Mouse (Mus musculus) myocyte (in vitro differentiated cells): ENCODE measurements at regions not wholly inside any gene's neighbourhood (a gene's known extent, or its start where the extent isn't known, plus 50 kb on each side); places are given as distances from the start of the nearest gene placed in this dataset.

Experiments used
- H3K27me3 ChIP-seq: one replicate; pipeline ENCODE4 v1.6.1; 2011; ENCODE audit not compliant: control insufficient read depth, insufficient read depth, insufficient read length
- H3K36me3 ChIP-seq: one replicate; pipeline ENCODE4 v1.6.1; 2011; ENCODE audit not compliant: control insufficient read depth, insufficient read depth
- H3K4me2 ChIP-seq: one replicate; pipeline ENCODE4 v1.6.1; 2011; ENCODE audit warnings: low read depth, control low read depth
- H3K4me3 ChIP-seq: one replicate; pipeline ENCODE4 v1.5.1; 2011; ENCODE audit warnings: mild to moderate bottlenecking, control low read depth, moderate library complexity
- H3K79me2 ChIP-seq: one replicate; pipeline ENCODE4 v1.6.1; 2011; ENCODE audit not compliant: control insufficient read depth, insufficient read depth
- H3ac ChIP-seq: one replicate; pipeline ENCODE4 v1.6.1; 2011; ENCODE audit not compliant: control insufficient read depth, insufficient read length
- CEBPB ChIP-seq: IDR thresholded peaks from 2 replicates; pipeline ENCODE4 v1.6.1; 2011; ENCODE audit warnings: mild to moderate bottlenecking, moderate library complexity; ENCODE audit not compliant: poor library complexity, insufficient read depth, severe bottlenecking
- E2F4 ChIP-seq: IDR thresholded peaks from one replicate; pipeline ENCODE4 v1.6.1; 2011; ENCODE audit warnings: mild to moderate bottlenecking, control low read depth, moderate library complexity; ENCODE audit not compliant: insufficient read depth
- MAX ChIP-seq: IDR thresholded peaks from one replicate; pipeline ENCODE4 v1.6.1; 2011; ENCODE audit warnings: low read depth, mild to moderate bottlenecking, control low read depth
- MYOD1 ChIP-seq, 3 experiments: IDR thresholded peaks; one replicate each; pipeline ENCODE4 v1.6.1; 2011; ENCODE audit warnings: control low read depth in 2 of 3, low read depth in 2 of 3, mild to moderate bottlenecking in 2 of 3, moderate library complexity in 1 of 3; ENCODE audit not compliant: insufficient read length in 2 of 3, control insufficient read depth in 1 of 3
- MYOG ChIP-seq, 3 experiments: IDR thresholded peaks; one replicate each; pipeline ENCODE4 v1.6.1; 2011; ENCODE audit warnings: control low read depth in 2 of 3, low read depth in 2 of 3, mild to moderate bottlenecking in 2 of 3; ENCODE audit not compliant: insufficient read length in 2 of 3, control insufficient read depth in 1 of 3, insufficient read depth in 1 of 3
- POLR2A ChIP-seq: IDR thresholded peaks from one replicate; pipeline ENCODE4 v1.6.1; 2011; ENCODE audit warnings: low read depth, mild to moderate bottlenecking, control low read depth, moderate library complexity; ENCODE audit not compliant: insufficient read length
- POLR2AphosphoS2 ChIP-seq: IDR thresholded peaks from one replicate; pipeline ENCODE4 v1.6.1; 2011; ENCODE audit warnings: low read depth, control low read depth; ENCODE audit not compliant: insufficient read length
- REST ChIP-seq: IDR thresholded peaks from one replicate; pipeline ENCODE4 v1.6.1; 2011; ENCODE audit warnings: mild to moderate bottlenecking, control low read depth, moderate library complexity; ENCODE audit not compliant: insufficient read depth, insufficient read length
- SRF ChIP-seq: IDR thresholded peaks from one replicate; pipeline ENCODE4 v1.6.1; 2011; ENCODE audit warnings: low read depth; ENCODE audit not compliant: control insufficient read depth, insufficient read length
- TCF12 ChIP-seq: IDR thresholded peaks from one replicate; pipeline ENCODE4 v1.6.1; 2011; ENCODE audit warnings: mild to moderate bottlenecking, control low read depth; ENCODE audit not compliant: poor library complexity, insufficient read depth, severe bottlenecking
- TCF3 ChIP-seq: IDR thresholded peaks from one replicate; pipeline ENCODE4 v1.6.1; 2011; ENCODE audit warnings: low read depth, control low read depth; ENCODE audit not compliant: insufficient read length
- USF1 ChIP-seq: IDR thresholded peaks from one replicate; pipeline ENCODE4 v1.6.1; 2011; ENCODE audit warnings: low read depth, mild to moderate bottlenecking, control low read depth, moderate library complexity

DNA sequence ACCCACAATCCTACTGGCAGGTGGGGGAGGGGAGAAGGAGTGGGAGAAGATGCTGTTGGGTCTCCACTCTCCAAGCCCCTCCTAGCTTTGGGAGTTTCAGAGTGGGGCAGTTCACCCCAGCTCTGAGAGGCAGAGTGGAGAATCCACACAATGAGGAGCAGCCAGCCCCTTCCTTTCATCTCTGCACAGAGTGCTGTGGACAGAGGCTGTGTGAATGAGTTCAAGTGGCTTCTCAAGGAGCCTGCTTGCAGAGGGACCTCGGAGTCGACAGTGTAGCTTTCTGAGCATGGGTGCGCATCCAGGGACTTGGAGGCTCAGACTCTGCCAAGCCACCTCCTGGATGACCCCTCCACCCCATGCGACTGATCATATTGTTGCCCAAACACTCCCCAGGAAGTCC, 88.9 kb upstream of the Gm26897 start:
- no peak overlapping the region for H3K4me2 ChIP-seq
- no peak for TF ChIP-seq MYOD1 (IDR thresholded peaks at IDR 0.05; ENCODE audit: control insufficient read depth in 1 of 3, insufficient read length in 2 of 3, low read depth in 2 of 3)
- no peak for TF ChIP-seq POLR2A
- no peak for TF ChIP-seq POLR2AphosphoS2
- no peak for TF ChIP-seq E2F4
- TF ChIP-seq USF1, result no peak
- TF ChIP-seq TCF12, result no peak
- TF ChIP-seq REST, result no peak
- TF ChIP-seq SRF, result no peak
- no peak for TF ChIP-seq MYOG (IDR thresholded peaks at IDR 0.05; ENCODE audit: control insufficient read depth in 1 of 3, insufficient read depth in 1 of 3, insufficient read length in 2 of 3, low read depth in 2 of 3)
- no peak for TF ChIP-seq TCF3
- TF ChIP-seq CEBPB, result no peak
- TF ChIP-seq MAX, result no peak
- H3K79me2 ChIP-seq, result no peaks in the 10 kb centered on the region
- no peak overlapping the region for H3ac ChIP-seq
- peaks cover 30% of the 10 kb centered on the region for H3K27me3 ChIP-seq
- H3K36me3 ChIP-seq, result no peaks in the 10 kb centered on the region
- no peak overlapping the region for H3K4me3 ChIP-seq

- Histone ChIP-seq H3ac (no peak overlapping the region), H3K36me3 (no peaks in the 10 kb centered on the region), H3K27me3 (peaks cover 42% of the 10 kb centered on the region), H3K4me2 (no peak overlapping the region), H3K4me3 (no peak overlapping the region), H3K79me2 (no peaks in the 10 kb centered on the region)
- no peak for TF ChIP-seq MYOD1 (IDR thresholded peaks at IDR 0.05; ENCODE audit: control insufficient read depth in 1 of 3, insufficient read length in 2 of 3, low read depth in 2 of 3)
- TF ChIP-seq TCF12, result no peak
- no peak for TF ChIP-seq E2F4
- no peak for TF ChIP-seq USF1
- no peak for TF ChIP-seq SRF
- no peak for TF ChIP-seq TCF3
- no peak for TF ChIP-seq MYOG (IDR thresholded peaks at IDR 0.05; ENCODE audit: control insufficient read depth in 1 of 3, insufficient read depth in 1 of 3, insufficient read length in 2 of 3, low read depth in 2 of 3)
These were observed 86.0 kb upstream of the Gm26897 start for GRCm38 (mm10) chr5:111647686-111648200.

DNA sequence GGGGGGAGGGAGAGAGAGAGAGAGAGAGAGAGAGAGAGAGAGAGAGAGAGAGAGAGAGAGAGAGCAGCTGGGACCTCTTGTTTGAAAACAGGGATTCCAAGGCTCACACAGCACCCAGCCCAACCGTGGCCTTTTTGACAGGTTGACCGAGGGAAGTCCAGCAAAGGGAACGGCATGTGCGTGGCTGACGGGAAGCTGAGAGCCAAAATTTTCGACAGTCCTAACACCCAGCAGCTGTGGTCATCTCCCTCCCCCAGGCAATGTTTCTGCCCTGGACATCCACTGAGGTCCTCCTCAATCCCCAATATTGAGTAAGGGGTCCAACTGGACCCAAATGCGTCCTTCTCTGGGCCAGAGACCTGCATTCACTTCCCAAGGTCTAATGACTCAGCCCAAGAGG, 85.2 kb upstream of the Gm26897 start:
- Histone ChIP-seq H3K4me3 (no peak overlapping the region), H3K4me2 (no peak overlapping the region), H3K36me3 (no peaks in the 10 kb centered on the region), H3K79me2 (no peaks in the 10 kb centered on the region), H3ac (no peak overlapping the region), H3K27me3 (peaks cover 49% of the 10 kb centered on the region)
- no peak for TF ChIP-seq CEBPB
- TF ChIP-seq MAX, result no peak
- TF ChIP-seq MYOD1 (IDR thresholded peaks at IDR 0.05; ENCODE audit: control insufficient read depth in 1 of 3, insufficient read length in 2 of 3, low read depth in 2 of 3), result no peak
- TF ChIP-seq REST, result no peak
- TF ChIP-seq MYOG (IDR thresholded peaks at IDR 0.05; ENCODE audit: control insufficient read depth in 1 of 3, insufficient read depth in 1 of 3, insufficient read length in 2 of 3, low read depth in 2 of 3), result no peak
- TF ChIP-seq TCF3, result no peak
- TF ChIP-seq SRF, result no peak
- no peak for TF ChIP-seq POLR2A
- TF ChIP-seq POLR2AphosphoS2, result no peak
- TF ChIP-seq TCF12, result no peak
- TF ChIP-seq E2F4, result no peak
- TF ChIP-seq USF1, result no peak

DNA sequence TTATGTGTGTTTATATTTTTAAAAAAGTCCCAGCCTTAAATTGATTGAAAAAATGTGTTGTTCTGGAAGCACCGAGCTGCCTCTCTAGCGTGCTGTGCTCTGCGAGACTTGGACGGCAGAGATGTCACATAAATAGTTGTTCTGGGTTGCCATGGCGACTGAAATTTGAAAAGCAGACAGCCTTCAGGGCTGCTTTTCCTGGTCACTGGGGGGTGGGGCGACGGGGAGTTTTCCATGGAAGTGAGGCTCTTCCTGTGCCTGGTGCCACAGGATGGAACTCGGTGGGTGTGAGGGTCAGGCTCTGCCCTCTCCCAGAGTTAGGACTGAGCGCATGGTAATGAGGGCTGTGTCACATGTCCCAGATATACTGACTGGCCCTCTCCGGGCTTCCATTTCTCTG, 84.7 kb upstream of the Gm26897 start:
- no peak for TF ChIP-seq MYOG (IDR thresholded peaks at IDR 0.05; ENCODE audit: control insufficient read depth in 1 of 3, insufficient read depth in 1 of 3, insufficient read length in 2 of 3, low read depth in 2 of 3)
- TF ChIP-seq POLR2A, result no peak
- no peak for TF ChIP-seq USF1
- TF ChIP-seq MAX, result no peak
- no peak for TF ChIP-seq TCF12
- TF ChIP-seq CEBPB, result no peak
- TF ChIP-seq REST, result no peak
- no peak for TF ChIP-seq POLR2AphosphoS2
- Histone ChIP-seq H3K79me2 (no peaks in the 10 kb centered on the region), H3K27me3 (peaks cover 50% of the 10 kb centered on the region), H3K4me3 (no peak overlapping the region), H3ac (no peak overlapping the region), H3K36me3 (no peaks in the 10 kb centered on the region), H3K4me2 (no peak overlapping the region)

GRCm38 (mm10) chr5:111652472-111652871, 81.3 kb upstream of the Gm26897 start:
- no peak overlapping the region for H3K4me3 ChIP-seq
- no peaks in the 10 kb centered on the region for H3K36me3 ChIP-seq
- TF ChIP-seq MAX, result no peak
- TF ChIP-seq MYOG (IDR thresholded peaks at IDR 0.05; ENCODE audit: control insufficient read depth in 1 of 3, insufficient read depth in 1 of 3, insufficient read length in 2 of 3, low read depth in 2 of 3), result no peak
- TF ChIP-seq CEBPB, result no peak
- TF ChIP-seq E2F4, result no peak
- no peak for TF ChIP-seq POLR2AphosphoS2
- no peak for TF ChIP-seq SRF
- H3K4me2 ChIP-seq, result no peak overlapping the region
- H3K79me2 ChIP-seq, result no peaks in the 10 kb centered on the region
- no peak overlapping the region for H3ac ChIP-seq
- peaks cover 56% of the 10 kb centered on the region for H3K27me3 ChIP-seq
